Mouse (Mus musculus): ENCODE results near the gene Gm3625. TPM values are rescaled to one million over a fixed set of nuclear protein-coding genes. Genes with fewer than 3 reads are reported as not detected.

Gene Gm3625
- total and polyA plus RNA-seq, 3 experiments = not detected

- no peak for TF ChIP-seq MXI1 (IDR thresholded peaks at IDR 0.05; ENCODE audit: low read depth, low read length)
- no peak for TF ChIP-seq CHD2 (IDR thresholded peaks at IDR 0.05; ENCODE audit: low read length)
- TF ChIP-seq MAX (IDR thresholded peaks at IDR 0.05; ENCODE audit: low read length) = no peak
- no peak for TF ChIP-seq POLR2AphosphoS2 (IDR thresholded peaks at IDR 0.05; ENCODE audit: low read length)
- Histone ChIP-seq H3K4me3 (ENCODE audit: control insufficient read depth in 1 of 2, insufficient read depth in 1 of 2, low read depth in 2 of 2, low read length in 2 of 2) (no peak overlapping the region), H3K36me3 (ENCODE audit: control insufficient read depth in 1 of 2, insufficient read depth in 2 of 2, low read length in 2 of 2) (no peaks in the 10 kb centered on the region), H3K79me2 (ENCODE audit: control insufficient read depth, insufficient read depth, low read length, poor library complexity) (no peaks in the 10 kb centered on the region), H3K9me3 (replicated peaks; ENCODE audit: insufficient read depth, low read length) (no peaks in the 10 kb centered on the region), H3K27me3 (ENCODE audit: control insufficient read depth in 1 of 2, insufficient read depth in 2 of 2, low read length in 2 of 2) (no peaks in the 10 kb centered on the region), H3K27ac (ENCODE audit: control insufficient read depth, low read depth, low read length) (no peak overlapping the region), H3K4me1 (ENCODE audit: control insufficient read depth in 1 of 2, insufficient read depth in 2 of 2, low read length in 2 of 2) (no peaks in the 10 kb centered on the region), H3K9ac (ENCODE audit: control insufficient read depth, low read depth, low read length, poor library complexity, severe bottlenecking) (no peak overlapping the region)
- DNase-seq (ENCODE audit: low read depth, low spot score) = no peak
These were observed 34.0 kb downstream of the Gm3625 start for GRCm38 (mm10) chr12:4558475-4559279.

GRCm38 (mm10) chr12:4558013-4558412, 34.7 kb downstream of the Gm3625 start:
- DNase-seq (ENCODE audit: low read depth, low spot score) = no peak
- H3K4me1 ChIP-seq (ENCODE audit: control insufficient read depth in 1 of 2, insufficient read depth in 2 of 2, low read length in 2 of 2) = no peaks in the 10 kb centered on the region
- H3K36me3 ChIP-seq (ENCODE audit: control insufficient read depth in 1 of 2, insufficient read depth in 2 of 2, low read length in 2 of 2) = no peaks in the 10 kb centered on the region
- no peak overlapping the region for H3K4me3 ChIP-seq (ENCODE audit: control insufficient read depth in 1 of 2, insufficient read depth in 1 of 2, low read depth in 2 of 2, low read length in 2 of 2)
- no peaks in the 10 kb centered on the region for H3K9me3 ChIP-seq (replicated peaks; ENCODE audit: insufficient read depth, low read length)
- no peak for TF ChIP-seq SMC3 (IDR thresholded peaks at IDR 0.05; ENCODE audit: low read depth, low read length)
- TF ChIP-seq RCOR1 (IDR thresholded peaks at IDR 0.05; ENCODE audit: low read depth, low read length) = no peak
- TF ChIP-seq POLR2AphosphoS5 (IDR thresholded peaks at IDR 0.05; ENCODE audit: borderline replicate concordance, low read depth, low read length) = no peak
- no peak for TF ChIP-seq CTCF (IDR thresholded peaks at IDR 0.05 in 2 of 3, conservative IDR thresholded peaks at IDR 0.05 in 1 of 3; ENCODE audit: control insufficient read depth in 1 of 3, insufficient read depth in 1 of 3, low read depth in 2 of 3, low read length in 3 of 3, poor library complexity in 1 of 3, severe bottlenecking in 1 of 3)
- no peak for TF ChIP-seq CHD1 (IDR thresholded peaks at IDR 0.05; ENCODE audit: low read depth, low read length)
- TF ChIP-seq NRF1 (IDR thresholded peaks at IDR 0.05; ENCODE audit: insufficient read depth, low read depth, low read length, poor library complexity, severe bottlenecking) = no peak
- TF ChIP-seq POLR2A (IDR thresholded peaks at IDR 0.05; ENCODE audit: control insufficient read depth in 1 of 2, insufficient read depth in 1 of 2, low read depth in 1 of 2, low read length in 2 of 2, poor library complexity in 1 of 2) = no peak
- TF ChIP-seq SIN3A (IDR thresholded peaks at IDR 0.05; ENCODE audit: low read length) = no peak
- TF ChIP-seq GABPA (IDR thresholded peaks at IDR 0.05; ENCODE audit: low read depth, low read length) = no peak
- no peak for TF ChIP-seq MXI1 (IDR thresholded peaks at IDR 0.05; ENCODE audit: low read depth, low read length)
- no peak for TF ChIP-seq NELFE (IDR thresholded peaks at IDR 0.05; ENCODE audit: low read depth, low read length)
- H3K27ac ChIP-seq (ENCODE audit: control insufficient read depth, low read depth, low read length) = no peak overlapping the region
- no peaks in the 10 kb centered on the region for H3K27me3 ChIP-seq (ENCODE audit: control insufficient read depth in 1 of 2, insufficient read depth in 2 of 2, low read length in 2 of 2)
- H3K79me2 ChIP-seq (ENCODE audit: control insufficient read depth, insufficient read depth, low read length, poor library complexity) = no peaks in the 10 kb centered on the region
- no peak overlapping the region for H3K9ac ChIP-seq (ENCODE audit: control insufficient read depth, low read depth, low read length, poor library complexity, severe bottlenecking)

- H3K9ac ChIP-seq (ENCODE audit: control insufficient read depth, low read depth, low read length, poor library complexity, severe bottlenecking) = no peak overlapping the region
These were observed 35.3 kb downstream of the Gm3625 start for GRCm38 (mm10) chr12:4557436-4557835.

More at GRCm38 (mm10) chr12:4557436-4557835, 35.3 kb downstream of the Gm3625 start:
- no peak overlapping the region for H3K4me3 ChIP-seq (ENCODE audit: control insufficient read depth in 1 of 2, insufficient read depth in 1 of 2, low read depth in 2 of 2, low read length in 2 of 2)
- H3K27me3 ChIP-seq (ENCODE audit: control insufficient read depth in 1 of 2, insufficient read depth in 2 of 2, low read length in 2 of 2) = no peaks in the 10 kb centered on the region
- H3K36me3 ChIP-seq (ENCODE audit: control insufficient read depth in 1 of 2, insufficient read depth in 2 of 2, low read length in 2 of 2) = no peaks in the 10 kb centered on the region
- no peak for TF ChIP-seq ZC3H11A (IDR thresholded peaks at IDR 0.05; ENCODE audit: low read depth, low read length)
- no peak for TF ChIP-seq CHD2 (IDR thresholded peaks at IDR 0.05; ENCODE audit: low read length)
- no peak for TF ChIP-seq USF2 (IDR thresholded peaks at IDR 0.05; ENCODE audit: borderline replicate concordance in 1 of 2, insufficient read depth in 1 of 2, low read depth in 1 of 2, low read length in 2 of 2)
- TF ChIP-seq ZMIZ1 (IDR thresholded peaks at IDR 0.05; ENCODE audit: low read depth, low read length) = no peak
- TF ChIP-seq CTCF (IDR thresholded peaks at IDR 0.05 in 2 of 3, conservative IDR thresholded peaks at IDR 0.05 in 1 of 3; ENCODE audit: control insufficient read depth in 1 of 3, insufficient read depth in 1 of 3, low read depth in 2 of 3, low read length in 3 of 3, poor library complexity in 1 of 3, severe bottlenecking in 1 of 3) = no peak
- no peak for TF ChIP-seq KAT2A (conservative IDR thresholded peaks at IDR 0.05; ENCODE audit: low read depth, low read length)
- TF ChIP-seq EP300 (IDR thresholded peaks at IDR 0.05; ENCODE audit: low read depth in 1 of 2, low read length in 2 of 2) = no peak
- TF ChIP-seq E2F4 (IDR thresholded peaks at IDR 0.05; ENCODE audit: borderline replicate concordance, low read depth, low read length) = no peak
- no peak for TF ChIP-seq BHLHE40 (IDR thresholded peaks at IDR 0.05; ENCODE audit: borderline replicate concordance, low read depth, low read length)
- TF ChIP-seq MYB (IDR thresholded peaks at IDR 0.05; ENCODE audit: low read depth, low read length) = no peak
- no peak for TF ChIP-seq MYC (IDR thresholded peaks at IDR 0.05; ENCODE audit: low read depth, low read length)
- no peak for TF ChIP-seq MEF2A (IDR thresholded peaks at IDR 0.05; ENCODE audit: extremely low read depth, insufficient replicate concordance, low read depth, low read length, poor library complexity, severe bottlenecking)
- no peak for TF ChIP-seq POLR2AphosphoS5 (IDR thresholded peaks at IDR 0.05; ENCODE audit: borderline replicate concordance, low read depth, low read length)
- no peak for DNase-seq (ENCODE audit: low read depth, low spot score)
- no peaks in the 10 kb centered on the region for H3K9me3 ChIP-seq (replicated peaks; ENCODE audit: insufficient read depth, low read length)
- no peaks in the 10 kb centered on the region for H3K4me1 ChIP-seq (ENCODE audit: control insufficient read depth in 1 of 2, insufficient read depth in 2 of 2, low read length in 2 of 2)
- no peak overlapping the region for H3K27ac ChIP-seq (ENCODE audit: control insufficient read depth, low read depth, low read length)
- no peaks in the 10 kb centered on the region for H3K79me2 ChIP-seq (ENCODE audit: control insufficient read depth, insufficient read depth, low read length, poor library complexity)

Measured in MEL (cell line).